Mouse (Mus musculus): ENCODE measurements around the gene Srbd1. TPM values are rescaled to one million over a fixed set of nuclear protein-coding genes. Genes with fewer than 3 reads are reported as not detected.
A peak's percentile ranks its signal among the peaks of the same experiment; 100 is the strongest.

Gene Srbd1
- polyA plus RNA-seq, 1 experiment from 2014 or later, result 6.7 TPM

DNA sequence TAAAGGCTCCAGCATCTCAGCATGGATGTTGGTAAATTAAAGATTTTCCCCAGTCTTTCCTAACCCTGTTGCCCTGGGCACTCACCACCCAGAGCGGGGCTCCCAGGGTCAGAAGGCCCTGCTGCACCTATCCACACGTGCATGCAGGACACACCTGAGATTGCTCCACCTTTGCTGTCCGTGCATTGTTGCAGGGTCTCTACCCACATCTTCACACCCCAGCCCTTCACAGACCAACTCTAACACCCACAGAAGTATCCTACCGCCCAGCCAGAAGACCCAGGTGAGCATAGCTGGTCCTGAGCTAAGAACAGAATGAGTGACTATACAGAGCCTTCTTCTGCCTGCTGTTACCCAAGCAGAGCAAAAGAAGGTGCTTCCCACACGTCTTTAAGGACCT is 201.9 kb downstream of the Srbd1 start:
- no peak overlapping the region for H3K4me3 ChIP-seq (ENCODE audit: control insufficient read depth in 1 of 2, insufficient read depth in 1 of 2, low read depth in 1 of 2, low read length in 2 of 2)
- no peak overlapping the region for H3K9ac ChIP-seq (ENCODE audit: low read length)
- no peak for ATAC-seq (ENCODE audit: insufficient number of reproducible peaks, insufficient read depth, low FRiP score, low read depth)
- H3K4me1 ChIP-seq (ENCODE audit: control insufficient read depth in 2 of 2, insufficient read depth in 2 of 2, low read length in 2 of 2), result peaks cover 0 to 5% of the 10 kb centered on the region in 2 experiments; a peak in 1 of 4 replicates
- H3K27ac ChIP-seq (replicated peaks in 1 of 2; ENCODE audit: control insufficient read depth in 1 of 2, insufficient read depth in 1 of 2, low read depth in 2 of 2, low read length in 2 of 2), result no peak overlapping the region
- no peaks in the 10 kb centered on the region for H3K9me3 ChIP-seq (ENCODE audit: control insufficient read depth, low read length)
- 83% methylated on average over 5 of the region's 5 CpGs for WGBS
- no peaks in the 10 kb centered on the region; the same call in 1 of the 2 replicates for H3K27me3 ChIP-seq (ENCODE audit: control insufficient read depth, insufficient read depth, low read length)
- no peak overlapping the region for H3K4me2 ChIP-seq (ENCODE audit: low read length)
- H3K36me3 ChIP-seq (ENCODE audit: control insufficient read depth, insufficient read depth, low read length), result no peaks in the 10 kb centered on the region

DNA sequence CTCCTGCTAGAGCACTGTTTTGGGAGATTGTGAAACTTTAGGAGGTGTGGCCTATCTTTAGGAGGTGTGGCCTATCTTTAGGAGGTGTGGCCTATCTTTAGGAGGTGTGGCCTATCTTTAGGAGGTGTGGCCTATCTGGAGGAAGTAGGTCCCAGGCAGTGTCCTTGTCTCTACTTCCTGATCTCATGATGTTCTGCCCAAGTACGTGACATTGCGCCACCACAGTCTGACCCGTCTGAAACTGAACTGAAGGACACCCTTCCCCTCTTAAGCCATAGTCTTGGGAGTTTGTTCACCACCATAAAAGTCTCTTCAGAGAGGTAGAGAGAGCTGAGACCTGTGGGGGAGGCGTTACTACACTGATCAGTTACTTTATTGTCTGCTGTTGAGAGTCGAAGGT is 202.9 kb downstream of the Srbd1 start:
- WGBS, result 96% methylated on average over 5 of the region's 5 CpGs
- ATAC-seq (ENCODE audit: insufficient number of reproducible peaks, insufficient read depth, low FRiP score, low read depth), result no peak
- no peaks in the 10 kb centered on the region for H3K9me3 ChIP-seq (ENCODE audit: control insufficient read depth, low read length)
- no peak overlapping the region for H3K9ac ChIP-seq (ENCODE audit: low read length)
- H3K4me2 ChIP-seq (ENCODE audit: low read length), result no peak overlapping the region
- no peaks in the 10 kb centered on the region; the same call in 1 of the 2 replicates for H3K27me3 ChIP-seq (ENCODE audit: control insufficient read depth, insufficient read depth, low read length)
- H3K4me3 ChIP-seq (ENCODE audit: control insufficient read depth in 1 of 2, insufficient read depth in 1 of 2, low read depth in 1 of 2, low read length in 2 of 2), result no peak overlapping the region
- H3K4me1 ChIP-seq (ENCODE audit: control insufficient read depth in 2 of 2, insufficient read depth in 2 of 2, low read length in 2 of 2), result peaks cover 0 to 5% of the 10 kb centered on the region in 2 experiments; a peak in 1 of 4 replicates
- no peaks in the 10 kb centered on the region for H3K36me3 ChIP-seq (ENCODE audit: control insufficient read depth, insufficient read depth, low read length)
- no peak overlapping the region for H3K27ac ChIP-seq (replicated peaks in 1 of 2; ENCODE audit: control insufficient read depth in 1 of 2, insufficient read depth in 1 of 2, low read depth in 2 of 2, low read length in 2 of 2)

DNA sequence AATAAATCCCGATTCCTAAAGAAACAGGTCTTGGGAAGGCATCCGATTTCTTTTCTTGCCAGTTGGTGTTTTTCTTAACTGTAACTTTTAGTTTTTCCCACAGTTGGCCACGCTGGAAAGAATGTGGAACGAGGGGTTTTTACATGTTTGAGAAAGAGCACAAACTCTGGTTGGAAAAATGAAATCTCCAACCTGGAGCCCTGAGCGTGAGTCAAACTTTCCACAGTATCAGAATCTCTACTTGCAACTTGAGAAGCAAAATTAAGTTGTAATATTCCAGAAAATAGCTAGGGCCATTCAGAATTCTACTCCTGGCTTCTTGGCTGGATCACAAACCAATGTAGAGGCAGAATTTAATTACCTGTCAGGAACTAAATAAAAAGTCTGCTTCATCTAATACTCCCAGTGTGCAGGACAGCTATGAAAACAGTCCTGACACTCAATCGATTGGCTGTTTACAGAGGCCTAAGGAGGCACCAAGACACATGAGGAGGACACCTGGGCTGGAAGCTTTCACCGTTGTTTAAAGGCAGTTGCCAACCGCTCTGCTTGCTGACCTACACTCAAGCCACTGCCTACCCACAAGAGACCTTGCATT is 203.7 kb downstream of the Srbd1 start:
- WGBS, result 80% methylated on average over 8 of the region's 8 CpGs
- ATAC-seq (ENCODE audit: insufficient number of reproducible peaks, insufficient read depth, low FRiP score, low read depth), result no peak

DNA sequence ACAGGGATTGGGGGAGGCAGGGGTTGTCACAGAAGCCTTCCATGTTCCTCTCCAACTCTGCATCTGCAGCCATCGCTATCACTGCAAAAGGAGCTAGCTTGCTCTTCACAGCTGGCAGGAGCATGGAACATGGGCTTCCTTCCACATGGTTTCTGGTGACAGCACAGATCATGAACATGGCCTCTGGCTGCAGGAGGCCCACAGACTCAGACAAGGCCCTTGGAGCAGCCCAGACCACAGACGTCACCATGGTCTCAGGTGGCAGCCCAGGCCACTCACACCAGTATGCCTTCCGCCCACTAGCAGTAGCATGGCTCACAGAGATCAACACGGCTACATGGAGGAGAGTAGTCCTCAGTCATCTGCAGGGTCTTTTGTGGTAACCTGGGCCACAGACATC is 207.8 kb downstream of the Srbd1 start:
- H3K9ac ChIP-seq (ENCODE audit: low read length), result no peak overlapping the region
- H3K36me3 ChIP-seq (ENCODE audit: control insufficient read depth, insufficient read depth, low read length), result no peaks in the 10 kb centered on the region
- no peaks in the 10 kb centered on the region for H3K9me3 ChIP-seq (ENCODE audit: control insufficient read depth, low read length)
- H3K4me2 ChIP-seq (ENCODE audit: low read length), result no peak overlapping the region
- H3K4me3 ChIP-seq (ENCODE audit: control insufficient read depth in 1 of 2, insufficient read depth in 1 of 2, low read depth in 1 of 2, low read length in 2 of 2), result no peak overlapping the region
- ATAC-seq (ENCODE audit: insufficient number of reproducible peaks, insufficient read depth, low FRiP score, low read depth), result no peak
- no peaks in the 10 kb centered on the region for H3K27me3 ChIP-seq (ENCODE audit: control insufficient read depth, insufficient read depth, low read length)
- H3K4me1 ChIP-seq (ENCODE audit: control insufficient read depth in 2 of 2, insufficient read depth in 2 of 2, low read length in 2 of 2), result no peaks in the 10 kb centered on the region
- 90% methylated on average over 4 of the region's 4 CpGs for WGBS
- no peak overlapping the region for H3K27ac ChIP-seq (replicated peaks in 1 of 2; ENCODE audit: control insufficient read depth in 1 of 2, insufficient read depth in 1 of 2, low read depth in 2 of 2, low read length in 2 of 2)

More for the DNA sequence above, 203.7 kb downstream of the Srbd1 start:
- H3K4me1 ChIP-seq (ENCODE audit: control insufficient read depth in 2 of 2, insufficient read depth in 2 of 2, low read length in 2 of 2), result peaks cover 0 to 5% of the 10 kb centered on the region in 2 experiments; a peak in 1 of 4 replicates
- no peak overlapping the region for H3K4me3 ChIP-seq (ENCODE audit: control insufficient read depth in 1 of 2, insufficient read depth in 1 of 2, low read depth in 1 of 2, low read length in 2 of 2)
- no peaks in the 10 kb centered on the region for H3K9me3 ChIP-seq (ENCODE audit: control insufficient read depth, low read length)
- 0 out of 4 replicates have a peak overlapping the region, but pooled peaks of 1 of the 2 experiments have one; percentile 11 for H3K27ac ChIP-seq (replicated peaks in 1 of 2; ENCODE audit: control insufficient read depth in 1 of 2, insufficient read depth in 1 of 2, low read depth in 2 of 2, low read length in 2 of 2)
- no peaks in the 10 kb centered on the region for H3K36me3 ChIP-seq (ENCODE audit: control insufficient read depth, insufficient read depth, low read length)
- no peak overlapping the region for H3K4me2 ChIP-seq (ENCODE audit: low read length)
- H3K27me3 ChIP-seq (ENCODE audit: control insufficient read depth, insufficient read depth, low read length), result no peaks in the 10 kb centered on the region
- no peak overlapping the region for H3K9ac ChIP-seq (ENCODE audit: low read length)

DNA sequence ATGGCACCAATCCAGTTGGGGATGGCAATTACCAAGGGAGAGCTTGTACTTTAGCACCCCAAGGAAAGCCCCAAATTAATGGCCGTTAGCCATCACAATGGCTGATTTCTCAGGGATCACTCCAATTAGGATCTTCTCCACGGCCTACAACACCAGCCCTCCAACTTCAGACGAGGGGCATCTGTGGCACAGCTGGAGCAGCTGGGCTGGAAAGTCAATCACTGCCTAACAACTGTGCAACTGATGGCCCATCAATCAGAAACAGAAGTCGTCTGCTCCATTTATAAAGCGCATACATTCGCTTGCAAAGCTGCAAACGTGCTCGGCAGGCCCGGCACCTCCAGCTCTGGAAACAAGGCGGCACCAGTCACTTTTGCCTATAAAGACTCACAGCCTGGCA is 209.7 kb downstream of the Srbd1 start:
- H3K4me2 ChIP-seq (ENCODE audit: low read length), result no peak overlapping the region
- H3K27ac ChIP-seq (replicated peaks in 1 of 2; ENCODE audit: control insufficient read depth in 1 of 2, insufficient read depth in 1 of 2, low read depth in 2 of 2, low read length in 2 of 2), result no peak overlapping the region
- no peaks in the 10 kb centered on the region for H3K36me3 ChIP-seq (ENCODE audit: control insufficient read depth, insufficient read depth, low read length)
- ATAC-seq (ENCODE audit: insufficient number of reproducible peaks, insufficient read depth, low FRiP score, low read depth), result no peak
- no peaks in the 10 kb centered on the region for H3K4me1 ChIP-seq (ENCODE audit: control insufficient read depth in 2 of 2, insufficient read depth in 2 of 2, low read length in 2 of 2)
- H3K9me3 ChIP-seq (ENCODE audit: control insufficient read depth, low read length), result no peaks in the 10 kb centered on the region
- H3K27me3 ChIP-seq (ENCODE audit: control insufficient read depth, insufficient read depth, low read length), result no peaks in the 10 kb centered on the region
- H3K4me3 ChIP-seq (ENCODE audit: control insufficient read depth in 1 of 2, insufficient read depth in 1 of 2, low read depth in 1 of 2, low read length in 2 of 2), result no peak overlapping the region
- WGBS, result 84% methylated on average over 10 of the region's 10 CpGs
- H3K9ac ChIP-seq (ENCODE audit: low read length), result no peak overlapping the region

Other genes starting within 250 kb of the Srbd1 start
- gene Prkce, start 22.6 kb upstream of the Srbd1 start, polyA plus RNA-seq (2014; fragmentation: Nextera tagmentation; extraction: Ambion mirVana), result 12.0 and 12.2 TPM in 2 replicates